Mouse (Mus musculus): ENCODE data around the gene Efna3.

Efna3 gene

GRCm38 (mm10) chr3:89315930-89316831 lies 6.6 kb downstream of the Efna3 start:
- DNase-seq = no peak

- peak; percentile 85 for DNase-seq
Measured at GRCm38 (mm10) chr3:89315195-89315929, 7.4 kb downstream of the Efna3 start.

- no peak for DNase-seq
Measured at GRCm38 (mm10) chr3:89314791-89315190, 8.0 kb downstream of the Efna3 start.

GRCm38 (mm10) chr3:89314340-89314739 lies 8.4 kb downstream of the Efna3 start:
- no peak for DNase-seq

- no peak for DNase-seq
Measured at GRCm38 (mm10) chr3:89308089-89308488, 14.7 kb downstream of the Efna3 start.

- DNase-seq = no peak
Measured at GRCm38 (mm10) chr3:89305551-89306325, 17.0 kb downstream of the Efna3 start.

- DNase-seq = no peak
Measured at GRCm38 (mm10) chr3:89305105-89305504, 17.7 kb downstream of the Efna3 start.

- no peak for DNase-seq
Measured at GRCm38 (mm10) chr3:89304440-89304839, 18.3 kb downstream of the Efna3 start.

GRCm38 (mm10) chr3:89300514-89300913 lies 22.3 kb downstream of the Efna3 start:
- no peak for DNase-seq

- no peak for DNase-seq
Measured at GRCm38 (mm10) chr3:89300071-89300470, 22.7 kb downstream of the Efna3 start.

GRCm38 (mm10) chr3:89299499-89299898 lies 23.3 kb downstream of the Efna3 start:
- DNase-seq = no peak

GRCm38 (mm10) chr3:89298908-89299307 lies 23.9 kb downstream of the Efna3 start:
- DNase-seq = no peak

- no peak for DNase-seq
Measured at GRCm38 (mm10) chr3:89296761-89297396, 25.9 kb downstream of the Efna3 start.

GRCm38 (mm10) chr3:89295685-89296230 lies 27.0 kb downstream of the Efna3 start:
- DNase-seq = no peak

- no peak for DNase-seq
Measured at GRCm38 (mm10) chr3:89294195-89294594, 28.6 kb downstream of the Efna3 start.

- DNase-seq = no peak
Measured at GRCm38 (mm10) chr3:89293247-89293918, 29.4 kb downstream of the Efna3 start.

GRCm38 (mm10) chr3:89292303-89292702 lies 30.5 kb downstream of the Efna3 start:
- DNase-seq = no peak

- no peak for DNase-seq
Measured at GRCm38 (mm10) chr3:89291874-89292273, 30.9 kb downstream of the Efna3 start.

GRCm38 (mm10) chr3:89288503-89288928 lies 34.2 kb downstream of the Efna3 start:
- no peak for DNase-seq

- DNase-seq = no peak
Measured at GRCm38 (mm10) chr3:89287286-89287685, 35.5 kb downstream of the Efna3 start.

GRCm38 (mm10) chr3:89285526-89285925 lies 37.2 kb downstream of the Efna3 start:
- DNase-seq = no peak

GRCm38 (mm10) chr3:89284261-89284660 lies 38.5 kb downstream of the Efna3 start:
- no peak for DNase-seq
